Mouse (Mus musculus) midbrain, embryonic 10.5 days (tissue): ENCODE results near the gene Zfp36l1. TPM values are rescaled to one million over a fixed set of nuclear protein-coding genes. Genes with fewer than 3 reads are reported as not detected.

Source experiments
- DNase-seq: peaks from one replicate; pipeline ENCODE4 v3.0.0-alpha.2; 2017; ENCODE audit warnings: low spot score
- H3K27ac ChIP-seq: fragments of 300-500 bp; sonication (generic); replicated peaks from 2 replicates; pipeline ENCODE4 v1.5.1; 2016; ENCODE audit warnings: mild to moderate bottlenecking
- H3K27me3 ChIP-seq: fragments of 300-500 bp; sonication (generic); 2 replicates; pipeline ENCODE4 v1.6.1; 2016; ENCODE audit warnings: low read depth, mild to moderate bottlenecking; ENCODE audit not compliant: poor library complexity, severe bottlenecking
- H3K36me3 ChIP-seq: fragments of 300-500 bp; sonication (generic); 2 replicates; pipeline ENCODE4 v1.6.1; 2016; ENCODE audit warnings: mild to moderate bottlenecking, moderate library complexity
- H3K4me1 ChIP-seq: fragments of 300-500 bp; sonication (generic); 2 replicates; pipeline ENCODE4 v1.6.1; 2016
- H3K4me3 ChIP-seq: fragments of 300-500 bp; sonication (generic); 2 replicates; pipeline ENCODE4 v1.5.1; 2016; ENCODE audit warnings: mild to moderate bottlenecking, moderate library complexity
- H3K9me3 ChIP-seq: fragments of 300-500 bp; sonication (generic); replicated peaks from 2 replicates; pipeline ENCODE4 v1.6.1; 2016; ENCODE audit warnings: mild to moderate bottlenecking
- WGBS: fragments of 180-500 bp; shearing (Covaris S2); methylation state at CpG from one replicate; pipeline ENCODE4 v1.1.7; 2016; 5-methylcytosine and 5-hydroxymethylcytosine counted together
- polyA plus RNA-seq: library from polyadenylated mRNA; unstranded; fragments of >200 nt; fragmentation: Nextera tagmentation; extraction: Ambion mirVana; gene quantifications from 2 replicates; pipeline ENCODE4 v1.2.1, GENCODE M21; 2016

Zfp36l1 gene
- 127 and 141 TPM in 2 replicates for polyA plus RNA-seq

DNA sequence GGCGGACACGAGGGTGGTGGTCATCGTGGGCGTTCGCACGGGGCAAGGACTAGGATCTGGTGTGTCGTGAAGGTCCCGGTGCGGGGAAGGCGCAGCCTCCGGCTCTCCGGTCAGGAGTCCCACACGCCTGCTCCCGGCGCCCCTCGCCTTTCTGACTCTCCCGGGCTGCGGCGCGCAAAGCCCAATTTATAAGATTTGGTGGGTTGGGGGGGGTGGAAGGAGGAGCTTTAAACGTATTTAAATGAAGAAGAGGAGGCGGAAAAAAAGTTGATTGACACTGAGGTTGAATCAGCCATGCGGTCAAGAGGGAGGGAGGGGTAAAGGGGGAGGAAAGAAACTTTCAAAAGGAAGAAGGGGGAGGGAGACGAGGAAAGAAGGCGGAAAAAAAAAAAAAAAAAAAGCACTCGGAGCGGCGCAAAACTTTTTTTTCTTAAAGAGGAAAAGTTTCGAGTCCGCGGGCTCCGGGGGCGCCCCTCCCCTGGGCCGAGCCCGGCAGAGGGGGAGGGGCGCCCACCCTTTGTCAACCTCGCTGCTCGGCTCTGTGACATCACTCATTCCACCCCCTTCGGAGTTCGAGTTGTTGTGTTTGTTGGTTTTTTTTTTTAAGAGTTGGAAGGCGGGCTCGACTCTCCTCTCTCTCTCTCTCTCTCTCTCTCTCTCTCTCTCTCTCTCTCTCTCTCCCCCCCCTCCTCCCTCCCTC, at the start of gene Zfp36l1:
TSS of gene Zfp36l1 (minus strand) at position 162 of the 700 bp plus-strand sequence.
- Histone ChIP-seq H3K27me3 (no peaks in the 10 kb centered on the region), H3K9me3 (no peaks in the 10 kb centered on the region), H3K4me1 (peaks cover 62% of the 10 kb centered on the region), H3K27ac (peak within 1 kb of the TSS; percentile 99), H3K4me3 (peak within 1 kb of the TSS; percentile 85), H3K36me3 (peaks cover 35% of the 10 kb centered on the region)
- WGBS = under 1% methylated on average over 37 of the region's 42 CpGs
- peak; percentile 95 for DNase-seq

DNA sequence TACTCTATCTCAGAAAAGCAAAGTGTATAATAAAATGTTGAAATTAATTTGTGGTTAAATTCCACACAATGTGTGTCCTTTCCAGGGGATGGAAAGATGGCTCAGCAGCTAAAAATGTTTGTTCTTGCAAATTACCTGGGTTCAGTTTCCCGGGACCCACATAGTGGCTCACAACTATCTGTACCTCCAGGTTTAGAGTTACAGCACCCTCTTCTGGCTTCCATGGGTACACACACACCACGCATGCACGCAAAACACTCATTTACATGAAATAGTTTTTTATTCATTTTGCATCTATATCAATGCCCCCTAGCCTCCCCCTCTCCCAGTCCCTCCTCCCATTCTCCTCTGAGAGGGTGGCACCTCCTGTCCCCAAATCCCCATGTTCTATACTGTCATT, 49.6 kb upstream of the Zfp36l1 start:
- WGBS = 64% methylated on average over 3 of the region's 3 CpGs
- no peak overlapping the region for H3K4me3 ChIP-seq
- no peaks in the 10 kb centered on the region for H3K9me3 ChIP-seq
- no peak overlapping the region for H3K27ac ChIP-seq
- no peaks in the 10 kb centered on the region for H3K27me3 ChIP-seq
- DNase-seq = no peak
- H3K36me3 ChIP-seq = peaks cover 16% of the 10 kb centered on the region
- H3K4me1 ChIP-seq = no peaks in the 10 kb centered on the region; the same call in 1 of the 2 replicates

DNA sequence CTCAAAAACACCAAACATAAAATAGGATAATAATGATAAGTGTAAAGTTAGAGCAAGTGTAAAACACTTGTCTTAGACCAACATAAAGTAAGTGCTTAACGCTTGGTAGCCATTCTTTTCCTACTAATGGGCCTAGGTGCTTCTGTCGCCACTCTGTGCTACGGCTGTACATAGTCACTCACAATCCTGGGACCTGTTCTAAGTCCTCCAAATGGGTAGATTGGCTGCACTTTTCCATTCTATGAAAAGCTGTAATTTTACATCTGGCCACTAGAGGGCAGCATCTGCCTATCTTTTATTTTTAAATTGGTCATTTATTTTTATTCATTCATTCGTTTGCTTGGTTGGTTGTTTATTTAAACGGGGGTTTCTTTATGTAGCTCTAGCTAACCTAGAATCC, 44.9 kb upstream of the Zfp36l1 start:
- no peak for DNase-seq
- no peaks in the 10 kb centered on the region for H3K4me1 ChIP-seq
- H3K27me3 ChIP-seq = no peaks in the 10 kb centered on the region
- H3K36me3 ChIP-seq = no peaks in the 10 kb centered on the region
- H3K9me3 ChIP-seq = peaks cover 3% of the 10 kb centered on the region; the same call in 1 of the 2 replicates
- WGBS = 17% methylated on average over 5 of the region's 5 CpGs
- no peak overlapping the region for H3K27ac ChIP-seq
- no peak overlapping the region for H3K4me3 ChIP-seq

DNA sequence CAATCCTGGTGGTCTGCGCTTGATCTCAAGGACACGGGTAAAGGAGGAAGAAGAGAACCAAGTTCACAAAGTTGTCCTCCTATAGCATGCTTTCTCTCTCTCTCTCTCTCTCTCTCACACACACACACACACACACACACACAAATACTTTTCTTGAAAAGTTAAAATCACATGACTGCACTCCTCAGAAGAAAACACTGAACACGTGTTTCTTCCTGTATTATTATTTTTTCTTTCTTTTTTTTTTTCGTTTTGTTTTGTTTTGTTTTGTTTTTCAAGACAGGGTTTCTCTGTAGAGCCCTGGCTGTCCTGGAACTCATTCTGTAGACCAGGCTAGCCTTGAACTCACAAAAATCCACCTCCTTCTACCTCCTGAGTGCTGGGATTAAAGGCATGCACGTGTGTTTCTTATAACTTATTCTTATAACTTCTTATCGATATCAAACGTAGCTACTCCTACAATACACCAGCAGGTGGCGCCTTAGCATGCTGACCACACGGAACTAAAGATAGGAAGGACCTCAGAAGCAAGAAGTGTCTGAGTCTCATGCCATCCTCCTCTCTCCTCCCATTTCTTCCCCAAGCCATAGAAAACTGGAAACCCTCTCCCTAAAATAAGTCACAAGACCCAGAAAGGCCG, 41.0 kb upstream of the Zfp36l1 start:
- H3K27me3 ChIP-seq = no peaks in the 10 kb centered on the region
- 43% methylated on average over 10 of the region's 10 CpGs for WGBS
- DNase-seq = peak; percentile 49
- H3K9me3 ChIP-seq = peaks cover 9% of the 10 kb centered on the region; the same call in 1 of the 2 replicates
- no peak overlapping the region for H3K4me3 ChIP-seq
- H3K27ac ChIP-seq = no peak overlapping the region
- H3K36me3 ChIP-seq = no peaks in the 10 kb centered on the region
- H3K4me1 ChIP-seq = peaks cover 7% of the 10 kb centered on the region

DNA sequence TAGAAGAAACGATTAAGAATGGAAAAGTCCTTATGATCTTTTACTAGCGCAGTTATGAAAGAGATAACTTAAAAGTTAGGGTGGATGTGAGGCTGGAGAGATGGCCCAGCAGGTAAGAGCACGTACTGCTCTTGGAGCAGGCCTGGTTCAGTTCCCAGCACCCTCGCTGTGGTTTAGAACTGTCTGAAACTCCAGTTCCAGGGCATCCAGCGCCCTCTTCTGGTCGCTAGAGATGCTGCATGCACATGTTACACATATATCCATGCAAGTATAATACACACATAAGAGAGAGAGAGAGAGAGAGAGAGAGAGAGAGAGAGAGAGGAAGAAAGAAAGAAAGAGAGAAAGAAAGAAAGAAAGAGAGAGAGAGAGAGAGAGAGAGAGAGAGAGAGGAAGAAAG, 40.3 kb upstream of the Zfp36l1 start:
- Histone ChIP-seq H3K27ac (no peak overlapping the region), H3K9me3 (peaks cover 9% of the 10 kb centered on the region; the same call in 1 of the 2 replicates)
- WGBS = 81% methylated on average over 6 of the region's 6 CpGs

DNA sequence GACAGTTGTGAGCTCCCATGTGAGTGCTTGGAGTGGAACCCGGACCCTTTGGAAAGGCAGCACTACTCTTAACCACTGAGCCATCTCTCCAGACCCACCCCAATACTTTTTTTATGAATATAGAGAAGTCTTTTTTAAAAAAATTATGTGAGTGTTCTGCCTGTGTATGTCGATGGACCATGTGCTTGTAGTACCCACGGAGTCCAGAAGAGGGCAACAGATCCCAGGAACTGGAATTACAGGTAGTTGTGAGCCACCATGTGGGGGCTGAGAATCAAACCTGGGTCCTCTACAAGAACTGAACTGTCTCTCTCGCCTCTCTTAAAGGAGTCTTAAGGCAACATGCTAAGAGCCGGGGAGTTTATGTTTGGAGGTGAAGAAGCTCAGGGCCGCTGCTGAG, 39.0 kb upstream of the Zfp36l1 start:
- Histone ChIP-seq H3K9me3 (peaks cover 9% of the 10 kb centered on the region; the same call in 1 of the 2 replicates), H3K4me3 (no peak overlapping the region), H3K4me1 (peaks cover 12% of the 10 kb centered on the region), H3K27ac (no peak overlapping the region), H3K36me3 (no peaks in the 10 kb centered on the region), H3K27me3 (no peaks in the 10 kb centered on the region)
- DNase-seq = no peak
- 91% methylated on average over 6 of the region's 6 CpGs for WGBS

More for the DNA sequence above, 40.3 kb upstream of the Zfp36l1 start:
- DNase-seq = no peak
- H3K4me3 ChIP-seq = no peak overlapping the region
- no peaks in the 10 kb centered on the region for H3K36me3 ChIP-seq
- peaks cover 7% of the 10 kb centered on the region for H3K4me1 ChIP-seq
- H3K27me3 ChIP-seq = no peaks in the 10 kb centered on the region

DNA sequence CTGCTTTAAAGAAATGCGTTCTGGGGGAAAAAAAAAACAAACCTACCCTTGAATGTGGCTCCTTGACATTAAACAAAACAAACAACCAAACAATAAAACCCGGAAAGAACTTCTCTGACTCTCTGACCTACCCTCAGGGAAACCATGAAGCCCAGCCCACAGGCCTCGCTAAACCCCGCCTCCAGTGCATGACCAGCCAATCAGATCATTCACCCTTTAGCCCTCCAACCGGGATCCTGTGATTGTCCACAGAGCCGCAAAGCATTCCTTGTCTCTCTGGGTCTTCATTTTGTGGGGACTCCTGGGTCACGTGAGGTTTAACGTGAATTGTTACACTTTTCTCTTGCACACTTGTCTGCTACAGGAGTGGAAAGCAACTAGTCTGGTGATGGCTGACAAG, 37.8 kb upstream of the Zfp36l1 start:
- H3K9me3 ChIP-seq = peaks cover 9% of the 10 kb centered on the region; the same call in 1 of the 2 replicates
- no peak overlapping the region; the same call in 1 of the 2 replicates for H3K27ac ChIP-seq
- peak; percentile 54 for DNase-seq
- peaks cover 23% of the 10 kb centered on the region for H3K4me1 ChIP-seq
- H3K4me3 ChIP-seq = peak overlapping the region; percentile 11; the same call in 1 of the 2 replicates
- no peaks in the 10 kb centered on the region for H3K27me3 ChIP-seq
- WGBS = 27% methylated on average over 8 of the region's 8 CpGs
- H3K36me3 ChIP-seq = no peaks in the 10 kb centered on the region

DNA sequence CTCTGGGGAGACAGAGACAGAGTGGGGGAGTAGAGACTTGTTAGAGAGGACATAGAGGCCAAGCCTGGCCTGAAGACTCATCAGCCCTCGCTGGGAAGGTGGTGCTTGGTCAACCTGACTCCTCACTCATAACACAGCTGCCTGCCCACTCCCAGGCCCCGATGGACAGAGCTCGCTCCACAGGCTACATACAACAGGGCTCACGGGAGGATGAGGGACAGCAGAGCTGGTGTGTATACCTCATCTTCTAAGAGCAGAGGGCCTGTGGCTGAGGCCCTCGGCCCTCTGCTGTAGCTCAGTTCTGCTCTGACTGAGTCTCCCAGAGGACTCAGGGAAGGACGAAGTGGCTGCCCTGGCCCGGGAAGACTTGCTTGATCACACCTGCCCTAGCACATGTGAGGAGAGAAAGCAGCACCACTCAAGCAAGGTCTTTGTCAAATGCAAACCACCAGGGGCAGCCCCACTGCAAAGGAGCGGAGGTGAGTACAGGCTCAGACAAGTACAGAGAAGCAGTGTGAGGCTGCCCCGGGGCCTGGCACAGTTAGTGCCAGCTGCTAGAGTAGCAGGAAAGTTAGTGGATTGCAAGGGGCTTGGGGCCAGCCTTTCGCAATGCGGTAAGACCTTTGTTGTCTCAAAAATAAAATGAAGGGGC, 34.9 kb upstream of the Zfp36l1 start:
- 91% methylated on average over 11 of the region's 11 CpGs for WGBS
- no peak for DNase-seq
- Histone ChIP-seq H3K27ac (peak overlapping the region; percentile 24; the same call in 1 of the 2 replicates), H3K9me3 (0 out of 2 replicates have a peak, but pooled peaks cover 7% of the 10 kb centered on the region), H3K4me1 (peaks cover 27% of the 10 kb centered on the region), H3K36me3 (no peaks in the 10 kb centered on the region), H3K27me3 (no peaks in the 10 kb centered on the region), H3K4me3 (no peak overlapping the region)

DNA sequence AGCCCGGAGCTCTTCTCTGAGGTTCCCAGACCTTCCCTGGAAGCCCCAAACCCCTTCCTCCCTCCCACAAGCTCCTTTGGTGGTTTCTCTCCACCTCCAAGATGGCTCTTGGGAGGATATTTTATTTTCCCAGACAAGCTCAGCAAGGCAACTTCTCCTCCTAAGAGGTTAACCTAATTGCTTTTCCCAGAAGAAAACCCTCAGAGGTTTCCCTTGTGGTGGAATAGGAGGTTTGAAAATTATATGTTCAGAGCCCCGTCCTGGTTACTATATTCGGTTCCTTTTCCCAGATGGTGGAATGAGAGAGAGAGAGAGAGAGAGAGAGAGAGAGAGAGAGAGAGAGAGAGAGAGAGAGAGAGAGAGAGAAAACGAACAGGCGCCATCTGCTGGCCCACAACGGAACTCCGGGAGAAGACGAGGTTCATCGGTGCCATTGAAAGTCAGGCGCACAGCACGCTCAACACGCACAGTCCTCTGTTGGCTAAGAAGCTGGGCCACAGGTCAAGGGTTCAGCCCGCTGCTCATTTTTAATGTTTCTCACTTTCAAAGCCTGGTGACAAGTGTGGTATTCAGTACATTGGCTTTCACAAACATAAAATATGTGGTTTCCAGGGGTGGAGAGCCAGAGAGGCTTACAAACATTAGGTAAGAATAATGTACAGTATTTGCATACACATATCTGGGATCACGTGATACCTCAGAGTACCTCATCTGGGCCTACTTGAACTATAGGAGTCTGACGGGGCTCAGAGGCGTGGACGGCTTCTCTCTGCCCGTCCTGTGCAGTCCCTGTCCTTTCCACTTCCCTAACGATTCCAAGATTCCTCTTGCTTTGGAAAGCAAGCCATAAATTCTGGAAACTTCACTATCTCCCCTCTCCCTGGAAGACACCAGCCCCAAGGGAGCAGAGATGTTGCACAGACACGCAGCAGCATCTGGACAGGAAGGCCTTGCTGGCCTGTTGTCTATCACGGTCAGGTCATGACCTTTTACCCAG, 33.7 kb upstream of the Zfp36l1 start:
- H3K9me3 ChIP-seq = no peaks in the 10 kb centered on the region
- H3K27ac ChIP-seq = peak overlapping the region; percentile 61
- no peaks in the 10 kb centered on the region for H3K27me3 ChIP-seq
- H3K36me3 ChIP-seq = no peaks in the 10 kb centered on the region
- WGBS = 58% methylated on average over 21 of the region's 21 CpGs
- no peak overlapping the region for H3K4me3 ChIP-seq
- H3K4me1 ChIP-seq = peaks cover 28% of the 10 kb centered on the region
- DNase-seq = peak; percentile 77

DNA sequence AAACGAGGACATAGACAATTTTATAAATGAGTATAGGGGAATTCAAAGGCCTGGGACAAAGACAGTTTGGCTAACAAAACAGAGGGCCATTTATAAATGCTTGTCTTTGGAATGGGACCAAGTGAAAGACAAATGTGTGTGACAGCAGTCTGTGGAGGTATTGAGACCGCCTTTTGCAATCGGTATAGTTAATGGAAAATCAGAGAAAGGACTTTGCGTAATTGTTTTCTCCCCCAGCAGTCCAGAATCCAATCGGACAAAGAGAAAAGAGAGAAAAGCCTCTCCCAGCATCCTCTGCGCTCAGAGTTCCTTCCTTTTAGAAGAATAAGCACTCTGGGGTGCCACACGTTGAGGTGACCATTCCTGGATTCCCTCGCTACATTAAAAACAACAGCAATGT, 32.6 kb upstream of the Zfp36l1 start:
- H3K36me3 ChIP-seq = no peaks in the 10 kb centered on the region
- no peaks in the 10 kb centered on the region for H3K27me3 ChIP-seq
- WGBS = 74% methylated on average over 8 of the region's 8 CpGs
- no peaks in the 10 kb centered on the region for H3K9me3 ChIP-seq
- peaks cover 26% of the 10 kb centered on the region for H3K4me1 ChIP-seq
- no peak for DNase-seq
- no peak overlapping the region for H3K4me3 ChIP-seq
- peak overlapping the region; percentile 61; the same call in 1 of the 2 replicates for H3K27ac ChIP-seq

DNA sequence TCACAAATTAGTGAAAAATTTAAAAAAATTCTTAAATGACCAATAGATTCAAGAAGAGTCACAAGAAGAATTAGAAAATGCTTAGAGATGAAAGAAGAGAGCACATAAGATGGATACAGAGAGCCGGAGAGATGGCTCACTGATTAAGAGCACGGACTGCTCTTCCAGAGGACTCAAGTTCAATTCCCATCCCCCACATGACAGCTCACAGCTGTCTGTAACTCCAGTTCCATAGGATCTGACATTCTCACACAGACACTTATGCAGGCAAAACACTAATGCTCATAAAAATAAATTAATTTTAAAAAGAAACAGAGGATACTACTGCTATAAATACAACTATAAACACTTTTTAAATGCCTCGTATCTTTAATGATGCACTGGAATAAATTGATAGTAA, 32.0 kb upstream of the Zfp36l1 start:
- Histone ChIP-seq H3K4me1 (peaks cover 26% of the 10 kb centered on the region), H3K9me3 (no peaks in the 10 kb centered on the region), H3K36me3 (no peaks in the 10 kb centered on the region), H3K27ac (no peak overlapping the region), H3K4me3 (no peak overlapping the region), H3K27me3 (no peaks in the 10 kb centered on the region)
- 84% methylated on average over 3 of the region's 3 CpGs for WGBS
- DNase-seq = no peak

DNA sequence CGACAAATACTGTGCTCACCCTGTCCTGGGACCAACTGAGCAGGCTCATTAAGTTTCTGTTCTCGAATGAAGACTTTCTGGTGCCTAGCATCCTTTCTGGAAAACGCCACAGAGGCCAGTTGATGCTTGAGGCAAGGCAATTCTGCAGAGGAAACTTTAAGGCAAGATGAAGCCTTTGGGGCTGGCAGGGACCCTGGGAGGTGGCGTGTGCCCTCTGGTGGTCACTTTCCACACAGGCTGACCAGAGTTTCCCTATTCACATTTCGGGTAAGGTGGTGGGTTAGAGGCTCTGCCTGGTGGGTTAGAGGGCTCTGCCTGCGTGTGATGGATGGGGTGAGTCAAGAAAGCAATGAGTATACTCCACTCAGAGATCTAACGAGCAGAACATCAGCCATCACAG, 28.7 kb upstream of the Zfp36l1 start:
- Histone ChIP-seq H3K36me3 (no peaks in the 10 kb centered on the region), H3K27me3 (no peaks in the 10 kb centered on the region), H3K9me3 (no peaks in the 10 kb centered on the region), H3K27ac (peak overlapping the region; percentile 63), H3K4me3 (no peak overlapping the region), H3K4me1 (peaks cover 17% of the 10 kb centered on the region)
- WGBS = 28% methylated on average over 7 of the region's 7 CpGs
- DNase-seq = peak; percentile 76
